Mouse (Mus musculus) brain, embryonic 18.5 days (tissue): ENCODE measurements around the gene Ntmt1.

Experiments used
- DNase-seq: peaks from one replicate; pipeline ENCODE4 v3.0.0-alpha.2; 2012; ENCODE audit warnings: low read depth, low spot score

The Ntmt1 gene

GRCm38 (mm10) chr2:30864968-30865381, 57.3 kb downstream of the Ntmt1 start:
- DNase-seq: no peak

GRCm38 (mm10) chr2:30865426-30865825, 57.8 kb downstream of the Ntmt1 start:
- DNase-seq: no peak

- no peak for DNase-seq
Measured at GRCm38 (mm10) chr2:30870863-30871262, 63.2 kb downstream of the Ntmt1 start.
